Mouse (Mus musculus) retina, adult 2 months (tissue): ENCODE results near the gene Gpr160.

Experiments used
- DNase-seq: peaks from one replicate; pipeline ENCODE4 v3.0.0-alpha.2; 2012; ENCODE audit warnings: low read depth, low spot score

Gene Gpr160

DNA sequence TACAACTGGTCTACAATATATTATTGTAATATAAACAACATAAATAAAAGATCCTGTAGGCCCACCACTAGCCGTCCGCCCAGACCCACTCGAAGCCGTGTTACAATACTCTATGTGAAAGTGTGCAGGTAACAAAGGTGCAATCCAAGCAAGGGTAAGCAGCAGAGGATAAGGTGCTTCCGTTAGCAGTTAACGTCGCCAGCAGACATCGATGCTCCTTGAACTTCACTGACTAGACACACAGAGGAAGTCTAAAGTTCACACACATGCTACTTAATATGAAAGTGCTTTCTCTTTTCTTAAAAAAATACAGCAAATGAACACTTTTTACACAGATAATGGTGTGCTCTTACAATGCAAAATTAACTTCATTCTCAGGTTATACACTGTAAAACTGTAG, 43.7 kb downstream of the Gpr160 start:
- DNase-seq = no peak

DNA sequence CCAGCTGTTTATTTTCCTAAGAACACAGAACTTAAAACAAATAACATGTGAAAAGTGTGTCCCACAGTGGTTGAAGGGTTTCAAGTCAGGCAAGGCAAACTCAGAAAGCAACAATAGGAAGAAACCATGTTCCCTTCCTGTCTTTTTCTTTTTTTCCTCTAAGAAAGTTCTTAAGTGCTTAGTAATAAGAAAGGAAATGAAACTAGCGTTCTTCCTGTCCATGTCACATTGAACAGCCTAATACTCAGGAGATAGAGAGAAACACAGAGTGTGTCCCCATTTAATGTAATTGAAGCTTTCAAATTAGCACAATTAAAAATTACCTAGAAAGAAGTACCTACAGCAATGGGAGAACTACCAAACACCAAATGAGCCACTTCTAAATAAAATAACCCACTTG, 48.9 kb downstream of the Gpr160 start:
- no peak for DNase-seq

DNA sequence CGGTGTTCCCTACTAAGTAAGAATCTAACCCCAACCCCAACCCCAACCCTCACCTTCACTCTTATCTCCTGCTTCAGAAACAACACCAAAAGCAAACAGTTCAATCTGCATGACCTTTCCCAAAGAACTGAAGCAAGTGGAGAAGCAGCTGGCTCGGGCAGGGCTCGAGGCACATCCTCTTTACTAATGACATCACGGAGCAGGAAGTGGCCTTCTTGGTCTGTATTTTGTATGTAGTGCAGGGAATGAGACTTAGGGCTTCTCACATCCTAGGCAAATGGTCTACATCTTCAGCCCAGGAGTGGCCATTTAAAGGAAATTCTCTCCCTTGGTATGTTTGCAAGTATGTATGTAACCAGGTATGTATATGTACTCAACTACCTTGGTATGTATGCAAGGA, 61.4 kb downstream of the Gpr160 start:
- no peak for DNase-seq

DNA sequence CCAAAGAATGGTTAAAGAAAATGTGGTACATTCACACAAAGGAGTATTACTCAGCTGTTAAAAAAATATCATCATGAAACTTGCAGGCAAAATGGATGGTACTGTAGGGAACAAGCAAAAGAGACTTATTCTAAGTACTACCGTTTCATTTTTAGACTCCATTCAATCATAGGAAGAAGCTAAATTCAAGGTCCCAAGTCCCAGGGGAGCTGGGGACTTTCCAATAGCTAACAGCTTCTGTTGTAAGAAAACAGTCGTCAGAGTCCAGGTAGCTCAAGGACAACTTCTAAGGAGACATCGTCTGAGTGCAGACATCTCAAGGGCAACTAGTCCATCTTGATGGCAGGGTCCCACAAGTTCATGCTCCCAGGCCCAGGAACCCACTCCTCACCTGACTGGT, 71.9 kb downstream of the Gpr160 start:
- no peak for DNase-seq

DNA sequence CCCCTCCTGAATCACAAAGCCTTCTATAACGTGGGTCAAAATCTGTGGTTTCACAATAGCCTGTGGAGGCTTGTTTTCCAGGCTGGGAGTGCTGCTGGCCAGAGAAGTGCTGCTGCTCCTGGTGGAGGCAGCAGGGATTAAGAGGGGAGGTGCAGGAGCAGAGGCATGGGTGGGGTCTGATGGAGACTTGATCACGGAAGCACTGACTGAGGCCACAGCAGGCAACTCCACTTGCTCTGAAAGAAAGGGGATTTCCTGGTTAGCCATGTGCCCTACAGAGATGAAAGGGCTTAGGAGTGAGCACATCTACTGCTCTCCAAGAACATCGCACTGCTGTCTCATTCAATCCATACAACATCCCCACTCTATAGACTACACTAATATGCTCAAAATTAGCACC, 74.1 kb downstream of the Gpr160 start:
- DNase-seq = no peak

DNA sequence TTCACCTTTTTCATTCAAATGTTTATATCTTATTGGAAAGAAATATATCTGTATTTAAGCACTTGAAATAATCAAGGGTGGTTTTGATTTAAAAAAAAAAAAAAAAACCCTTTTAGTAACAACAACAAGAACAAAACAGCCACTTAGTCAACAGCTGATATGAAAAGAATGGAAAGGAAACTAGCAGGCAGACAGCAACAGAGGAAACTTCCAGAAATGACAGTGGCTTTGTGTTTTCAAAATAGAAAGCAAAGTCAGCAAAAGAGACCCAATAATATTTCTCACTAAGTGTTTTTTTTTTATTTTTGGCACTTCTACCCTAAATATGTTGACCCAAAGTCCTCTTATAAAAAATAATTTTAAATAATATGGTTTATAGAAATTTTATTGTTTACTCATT, 78.6 kb downstream of the Gpr160 start:
- DNase-seq = no peak
